In the genomic region with DNA sequence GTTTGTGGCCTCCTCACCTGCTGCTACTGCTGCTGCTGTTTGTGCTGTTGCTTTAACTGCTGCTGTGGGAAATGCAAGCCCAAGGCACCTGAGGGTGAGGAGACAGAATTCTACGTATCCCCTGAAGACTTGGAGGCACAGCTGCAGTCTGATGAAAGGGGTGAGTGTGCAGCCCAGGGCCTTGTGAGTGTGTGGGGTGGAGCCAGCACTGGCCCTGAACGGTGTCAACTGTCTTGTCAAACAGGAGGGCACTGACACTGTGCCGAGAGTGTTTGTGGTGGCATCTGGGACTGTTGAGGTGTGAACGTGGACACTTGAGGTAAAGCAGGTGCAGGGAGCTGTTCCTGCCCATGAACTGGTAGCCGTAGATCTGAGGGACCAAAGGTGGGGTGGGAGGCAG, we compare ENCODE assay signal across 29 mouse cellular contexts. TPM values are rescaled to one million over a fixed set of nuclear protein-coding genes. Genes with fewer than 3 reads are reported as not detected.
DNase-seq lines count a peak whose midpoint lies in the region; ATAC-seq and TF ChIP-seq lines count a peak whose summit lies in the region.
"Had no signal": no experiment of that assay in that cellular context is flagged by ENCODE, and none has a peak within 500 bp of the region (broad histone marks: within the 10 kb centered on the region; RNA-seq: fewer than 3 reads in every experiment).

No protein-coding gene starts in this region.

- TF ChIP-seq RAD21 in CH12.LX (IDR thresholded peaks at IDR 0.05; ENCODE audit: low read depth, low read length): no peak

- TF ChIP-seq POLR2A in kidney, adult 2 months (IDR thresholded peaks at IDR 0.05; ENCODE audit: low read depth, low read length): no peak
- no peak for TF ChIP-seq POLR2A in CH12.LX (IDR thresholded peaks at IDR 0.05; ENCODE audit: low read depth, low read length)

- H3K4me3 ChIP-seq in kidney, postnatal 0 days (replicated peaks; ENCODE audit: low read depth, low read length): no peak overlapping the region
- no peak overlapping the region for H3K4me3 ChIP-seq in kidney, adult 2 months (ENCODE audit: insufficient read depth, low read depth, low read length)
- no peak overlapping the region for H3K4me3 ChIP-seq in CH12.LX (replicated peaks in 1 of 3; ENCODE audit: low read depth in 2 of 3, low read length in 2 of 3, poor library complexity in 1 of 3)
- no peak overlapping the region for H3K4me3 ChIP-seq in embryonic facial prominence, embryonic 15.5 days (replicated peaks)
- H3K4me3 ChIP-seq: embryonic facial prominence, embryonic 13.5 days; forebrain, embryonic 12.5 days; heart, embryonic 12.5 days; layer of hippocampus, adult 2 months; limb, embryonic 13.5 days; neural tube, embryonic 12.5 days had no signal

- H3K79me2 ChIP-seq in CH12.LX (replicated peaks; ENCODE audit: control insufficient read depth, extremely low read depth, insufficient read depth, poor library complexity, severe bottlenecking): peaks cover 15% of the 10 kb centered on the region

- H3K4me2 ChIP-seq in kidney, postnatal 0 days (ENCODE audit: low read length): no peak overlapping the region
- no peak overlapping the region for H3K4me2 ChIP-seq in CH12.LX (ENCODE audit: insufficient read depth, low read depth, poor library complexity, severe bottlenecking)
- no peak overlapping the region for H3K4me2 ChIP-seq in embryonic facial prominence, embryonic 15.5 days (replicated peaks)
- H3K4me2 ChIP-seq: embryonic facial prominence, embryonic 13.5 days; forebrain, embryonic 12.5 days; heart, embryonic 12.5 days; hindbrain, embryonic 14.5 days; limb, embryonic 13.5 days; liver, embryonic 11.5 days; neural tube, embryonic 12.5 days had no signal

- peaks cover 49% of the 10 kb centered on the region for H3K36me3 ChIP-seq in kidney, postnatal 0 days (ENCODE audit: insufficient read depth, low read length)
- peaks cover 2% of the 10 kb centered on the region; the same call in 1 of the 2 replicates for H3K36me3 ChIP-seq in kidney, adult 2 months (ENCODE audit: control insufficient read depth, insufficient read depth, low read length)
- peaks cover 60 to 86% of the 10 kb centered on the region in 2 experiments for H3K36me3 ChIP-seq in CH12.LX (replicated peaks in 1 of 2; ENCODE audit: control insufficient read depth in 1 of 2, insufficient read depth in 1 of 2, low read length in 1 of 2)
- H3K36me3 ChIP-seq in embryonic facial prominence, embryonic 15.5 days: peaks cover 67% of the 10 kb centered on the region

- no peaks in the 10 kb centered on the region for H3K9me3 ChIP-seq in kidney, postnatal 0 days (replicated peaks; ENCODE audit: low read length)
- H3K9me3 ChIP-seq in CH12.LX (replicated peaks; ENCODE audit: low read length): no peaks in the 10 kb centered on the region
- no peaks in the 10 kb centered on the region for H3K9me3 ChIP-seq in embryonic facial prominence, embryonic 15.5 days (replicated peaks)
- H3K9me3 ChIP-seq: embryonic facial prominence, embryonic 13.5 days; forebrain, embryonic 12.5 days; heart, embryonic 12.5 days; limb, embryonic 13.5 days; neural tube, embryonic 12.5 days had no signal

- H3K9ac ChIP-seq in kidney, postnatal 0 days (ENCODE audit: low read depth, low read length): no peak overlapping the region
- no peak overlapping the region for H3K9ac ChIP-seq in CH12.LX (ENCODE audit: insufficient read depth, low read depth)
- no peak overlapping the region for H3K9ac ChIP-seq in embryonic facial prominence, embryonic 15.5 days
- H3K9ac ChIP-seq: embryonic facial prominence, embryonic 13.5 days; forebrain, embryonic 12.5 days; forebrain, postnatal 0 days; heart, embryonic 12.5 days; hindbrain, embryonic 14.5 days; limb, embryonic 13.5 days; neural tube, embryonic 12.5 days had no signal

- dilution Hi-C loops in CH12.LX (cut with MboI; ENCODE audit: extremely low pct_ligation_motif_present, extremely low pct_unique_long_range_greater_than_20kb, low sequenced_read_pairs): no loop called here

- 0 out of 2 replicates have a peak, but pooled peaks have one; percentile 54 for ATAC-seq in kidney, postnatal 0 days (replicated peaks; ENCODE audit: low FRiP score, low read depth)
- ATAC-seq in embryonic facial prominence, embryonic 15.5 days (ENCODE audit: insufficient number of reproducible peaks, low FRiP score, low TSS enrichment, low read depth): peak; percentile 73; the same call in 1 of the 2 replicates
- ATAC-seq: forebrain, postnatal 0 days; intestine, postnatal 0 days; lung, postnatal 0 days; midbrain, embryonic 16.5 days; Patski had no signal

- H3K4me1 ChIP-seq in kidney, postnatal 0 days (replicated peaks; ENCODE audit: insufficient read depth, low read length): no peaks in the 10 kb centered on the region
- no peaks in the 10 kb centered on the region for H3K4me1 ChIP-seq in kidney, adult 2 months (ENCODE audit: control insufficient read depth, insufficient read depth, low read length)
- peaks cover 4 to 29% of the 10 kb centered on the region in 2 experiments for H3K4me1 ChIP-seq in CH12.LX (ENCODE audit: control insufficient read depth in 1 of 2, insufficient read depth in 2 of 2)
- no peaks in the 10 kb centered on the region for H3K4me1 ChIP-seq in embryonic facial prominence, embryonic 15.5 days
- H3K4me1 ChIP-seq: embryonic facial prominence, embryonic 13.5 days; forebrain, embryonic 12.5 days; limb, embryonic 13.5 days; neural tube, embryonic 12.5 days had no signal

- no peak for TF ChIP-seq CTCF in kidney, postnatal 0 days (IDR thresholded peaks at IDR 0.05; ENCODE audit: low read depth)
- TF ChIP-seq CTCF in kidney, adult 2 months (conservative IDR thresholded peaks at IDR 0.05; ENCODE audit: insufficient read depth, insufficient read length, low read depth, low read length): no peak
- TF ChIP-seq CTCF in CH12.LX (conservative IDR thresholded peaks at IDR 0.05 in 1 of 2, IDR thresholded peaks at IDR 0.05 in 1 of 2; ENCODE audit: low read depth in 2 of 2, low read length in 2 of 2): no peak

- no peaks in the 10 kb centered on the region for H3K27me3 ChIP-seq in kidney, postnatal 0 days (ENCODE audit: insufficient read depth, low read length)
- H3K27me3 ChIP-seq in kidney, adult 2 months (replicated peaks; ENCODE audit: control insufficient read depth, insufficient read depth, low read length): no peaks in the 10 kb centered on the region
- no peaks in the 10 kb centered on the region for H3K27me3 ChIP-seq in CH12.LX (replicated peaks)
- no peaks in the 10 kb centered on the region for H3K27me3 ChIP-seq in embryonic facial prominence, embryonic 15.5 days
- H3K27me3 ChIP-seq: embryonic facial prominence, embryonic 13.5 days; forebrain, embryonic 12.5 days; heart, embryonic 12.5 days; limb, embryonic 13.5 days; neural tube, embryonic 12.5 days; Patski had no signal

- peak; percentile 89 for DNase-seq in heart, adult 11 months
- DNase-seq in heart, adult 18-20 months: no peak
- peak; percentile 37 for DNase-seq in kidney, postnatal 0 days (ENCODE audit: low spot score)
- no peak for DNase-seq in kidney, adult 2 months
- DNase-seq in CH12.LX (ENCODE audit: extremely low read depth): peak; percentile 45
- DNase-seq in gastrocnemius, adult 18-20 months (ENCODE audit: low spot score): no peak
- DNase-seq in right cerebral cortex, postnatal 36 days (ENCODE audit: low spot score in 2 of 2): no peak
- DNase-seq: adrenal gland, postnatal 10 days; cerebellum, adult 18-20 months; cerebellum, postnatal 10 days; forebrain, postnatal 0 days; gastrocnemius, postnatal 10 days; heart, postnatal 10 days; kidney, postnatal 25 days; lung, postnatal 4 days; thymus, postnatal 36 days had no signal

- no peak for TF ChIP-seq EP300 in CH12.LX (IDR thresholded peaks at IDR 0.05; ENCODE audit: low read length)

- WGBS in kidney, postnatal 0 days: 54% methylated on average over 5 of the region's 5 CpGs
- WGBS in kidney, adult 2 months: 61% methylated on average over 5 of the region's 5 CpGs
- 78% methylated on average over 5 of the region's 5 CpGs for WGBS in embryonic facial prominence, embryonic 15.5 days

- no peak overlapping the region for H3K27ac ChIP-seq in kidney, postnatal 0 days
- H3K27ac ChIP-seq in kidney, adult 2 months (ENCODE audit: insufficient read depth, low read depth, low read length): no peak overlapping the region
- H3K27ac ChIP-seq in CH12.LX (ENCODE audit: insufficient read depth, low read depth): peak overlapping the region; percentile 58
- H3K27ac ChIP-seq in embryonic facial prominence, embryonic 15.5 days (replicated peaks): no peak overlapping the region
- H3K27ac ChIP-seq: embryonic facial prominence, embryonic 13.5 days; forebrain, embryonic 12.5 days; hindbrain, embryonic 14.5 days; layer of hippocampus, adult 2 months; limb, embryonic 13.5 days; neural tube, embryonic 12.5 days had no signal

- in situ Hi-C loops in CH12.LX (cut with MboI; ENCODE audit: low pct_ligation_motif_present, low pct_unique_long_range_greater_than_20kb, low sequenced_read_pairs): no loop called here

RNA-seq across cellular contexts. Expression of a gene that starts 28.4 kb away (rescaled TPM):
- 10 to 100 TPM; 59.0 to 64.0 TPM for total RNA-seq in heart, adult 18-20 months (2021)
- 70.5 and 79.5 TPM in 2 replicates for polyA plus RNA-seq in kidney, postnatal 0 days (2015; fragmentation: Nextera tagmentation; extraction: Ambion mirVana)
- 55.5 and 65.1 TPM in 2 replicates for polyA plus RNA-seq in kidney, adult 2 months (2012; rRNA removed)
- total RNA-seq in CH12.LX (2012; rRNA removed) (54.5 and 57.6 TPM in 2 replicates), CH12.LX (2014; rRNA removed) (45.5 and 51.1 TPM in 2 replicates)
- polyA plus RNA-seq in CH12.LX (2012; ENCODE audit: insufficient read length, low read depth): 54.6 and 62.7 TPM in 2 replicates
- polyA plus RNA-seq in embryonic facial prominence, embryonic 15.5 days (2015; fragmentation: Nextera tagmentation; extraction: Ambion mirVana): 87.7 and 92.0 TPM in 2 replicates
- total RNA-seq in gastrocnemius, adult 18-20 months (2021): 10 to 100 TPM; 42.2 to 47.7 TPM

RNA-seq across cellular contexts. Expression of a gene that starts 36.0 kb away (rescaled TPM):
- 10 to 100 TPM; 32.5 to 34.1 TPM for total RNA-seq in heart, adult 18-20 months (2021)
- polyA plus RNA-seq in kidney, postnatal 0 days (2015; fragmentation: Nextera tagmentation; extraction: Ambion mirVana): 45.6 and 46.5 TPM in 2 replicates
- polyA plus RNA-seq in kidney, adult 2 months (2012; rRNA removed): 107 and 130 TPM in 2 replicates
- total RNA-seq in CH12.LX (2012; rRNA removed) (20.3 and 31.9 TPM in 2 replicates), CH12.LX (2014; rRNA removed) (18.6 and 18.7 TPM in 2 replicates)
- polyA plus RNA-seq in CH12.LX (2012; ENCODE audit: insufficient read length, low read depth): 16.0 and 18.0 TPM in 2 replicates
- 50.7 and 55.7 TPM in 2 replicates for polyA plus RNA-seq in embryonic facial prominence, embryonic 15.5 days (2015; fragmentation: Nextera tagmentation; extraction: Ambion mirVana)
- 10 to 100 TPM; 23.2 to 23.4 TPM for total RNA-seq in gastrocnemius, adult 18-20 months (2021)

RNA-seq across cellular contexts. Expression of a gene that starts 43.0 kb away (rescaled TPM):
- total RNA-seq in heart, adult 18-20 months (2021): 10 to 100 TPM; 35.9 to 37.7 TPM
- 46.3 and 52.2 TPM in 2 replicates for polyA plus RNA-seq in kidney, postnatal 0 days (2015; fragmentation: Nextera tagmentation; extraction: Ambion mirVana)
- 19.6 and 22.1 TPM in 2 replicates for polyA plus RNA-seq in kidney, adult 2 months (2012; rRNA removed)
- 48.1 and 52.7 TPM in 2 replicates for total RNA-seq in CH12.LX (2012; rRNA removed)
- total RNA-seq in CH12.LX (2014; rRNA removed): 28.3 and 28.8 TPM in 2 replicates
- 53.8 and 62.4 TPM in 2 replicates for polyA plus RNA-seq in CH12.LX (2012; ENCODE audit: insufficient read length, low read depth)
- 60.4 and 63.6 TPM in 2 replicates for polyA plus RNA-seq in embryonic facial prominence, embryonic 15.5 days (2015; fragmentation: Nextera tagmentation; extraction: Ambion mirVana)
- 10 to 100 TPM; 30.8 to 34.2 TPM for total RNA-seq in gastrocnemius, adult 18-20 months (2021)

RNA-seq across cellular contexts. Expression of a gene that starts 43.9 kb away (rescaled TPM):
- 10 to 100 TPM in 1 of 2 experiments, 1 to 10 TPM in 1; 9.7 to 10.8 TPM for total RNA-seq in heart, adult 18-20 months (2021)
- polyA plus RNA-seq in kidney, postnatal 0 days (2015; fragmentation: Nextera tagmentation; extraction: Ambion mirVana): 30.0 and 30.3 TPM in 2 replicates
- polyA plus RNA-seq in kidney, adult 2 months (2012; rRNA removed): 32.2 and 41.3 TPM in 2 replicates
- 16.6 and 18.1 TPM in 2 replicates for total RNA-seq in CH12.LX (2012; rRNA removed)
- total RNA-seq in CH12.LX (2014; rRNA removed): 11.0 TPM in 2 replicates
- polyA plus RNA-seq in CH12.LX (2012; ENCODE audit: insufficient read length, low read depth): 26.8 and 27.1 TPM in 2 replicates
- polyA plus RNA-seq in embryonic facial prominence, embryonic 15.5 days (2015; fragmentation: Nextera tagmentation; extraction: Ambion mirVana): 62.1 and 74.8 TPM in 2 replicates
- total RNA-seq in gastrocnemius, adult 18-20 months (2021): 10 to 100 TPM; 13.5 to 18.0 TPM

RNA-seq across cellular contexts. Expression of a gene that starts 50.3 kb away (rescaled TPM):
- 1 to 10 TPM; 1.6 to 2.3 TPM for total RNA-seq in heart, adult 18-20 months (2021)
- polyA plus RNA-seq in kidney, postnatal 0 days (2015; fragmentation: Nextera tagmentation; extraction: Ambion mirVana): 26.9 and 27.4 TPM in 2 replicates
- polyA plus RNA-seq in kidney, adult 2 months (2012; rRNA removed): 26.1 and 30.2 TPM in 2 replicates
- 2.7 and 3.8 TPM in 2 replicates for total RNA-seq in CH12.LX (2012; rRNA removed)
- total RNA-seq in CH12.LX (2014; rRNA removed): 0.32 TPM in 1 of 2 replicates, not detected in the other
- polyA plus RNA-seq in CH12.LX (2012; ENCODE audit: insufficient read length, low read depth): 0.38 and 0.66 TPM in 2 replicates
- polyA plus RNA-seq in embryonic facial prominence, embryonic 15.5 days (2015; fragmentation: Nextera tagmentation; extraction: Ambion mirVana): 13.3 and 15.6 TPM in 2 replicates
- 1 to 10 TPM; 1.3 to 3.2 TPM for total RNA-seq in gastrocnemius, adult 18-20 months (2021)

Comparison
In these comparisons a context has a peak if more than half of its experiments do, and no peak if none do; other contexts are left out.
1. DNase-seq: peak in heart, adult 11 months (single experiment), kidney, postnatal 0 days (single experiment) and CH12.LX (single experiment); none in heart, adult 18-20 months (0 of 2), kidney, adult 2 months (single experiment), gastrocnemius, adult 18-20 months (single experiment) and right cerebral cortex, postnatal 36 days (0 of 2).